Mouse (Mus musculus) G1E (cell line): Measurements from ENCODE around the gene H2-T24.

Experiments
- CTCF ChIP-seq: IDR thresholded peaks from 2 replicates; pipeline ENCODE4 v1.5.1; 2012; ENCODE audit warnings: low read depth, low read length, inconsistent platforms, mixed read lengths
- GATA1 ChIP-seq: IDR thresholded peaks from 2 replicates; pipeline ENCODE4 v1.6.1; 2012; ENCODE audit warnings: borderline replicate concordance, low read length, inconsistent platforms, mixed read lengths
- GATA2 ChIP-seq: IDR thresholded peaks from 2 replicates; pipeline ENCODE4 v1.6.1; 2012; ENCODE audit warnings: low read depth, low read length, inconsistent platforms, borderline replicate concordance
- POLR2AphosphoS5 ChIP-seq: IDR thresholded peaks from 2 replicates; pipeline ENCODE4 v1.6.1; 2012; ENCODE audit warnings: low read depth, low read length, inconsistent platforms; ENCODE audit not compliant: insufficient replicate concordance
- TAL1 ChIP-seq: conservative IDR thresholded peaks from 2 replicates; pipeline ENCODE4 v1.6.1; 2012; ENCODE audit warnings: low read depth, low read length, inconsistent platforms, mixed read lengths

GRCm38 (mm10) chr17:35963279-35963678 is 57.1 kb downstream of the H2-T24 start:
- no peak for TF ChIP-seq CTCF
- TF ChIP-seq POLR2AphosphoS5 = no peak
- no peak for TF ChIP-seq GATA1
- TF ChIP-seq TAL1 = no peak
- TF ChIP-seq GATA2 = no peak
